Mouse (Mus musculus): ENCODE data around the gene Ntn5.
"Not testable (repeated sequence)": the region's sequence is repeated elsewhere in the genome, so short reads cannot be mapped to it uniquely, and the experiment has no call there.

Ntn5 gene

DNA sequence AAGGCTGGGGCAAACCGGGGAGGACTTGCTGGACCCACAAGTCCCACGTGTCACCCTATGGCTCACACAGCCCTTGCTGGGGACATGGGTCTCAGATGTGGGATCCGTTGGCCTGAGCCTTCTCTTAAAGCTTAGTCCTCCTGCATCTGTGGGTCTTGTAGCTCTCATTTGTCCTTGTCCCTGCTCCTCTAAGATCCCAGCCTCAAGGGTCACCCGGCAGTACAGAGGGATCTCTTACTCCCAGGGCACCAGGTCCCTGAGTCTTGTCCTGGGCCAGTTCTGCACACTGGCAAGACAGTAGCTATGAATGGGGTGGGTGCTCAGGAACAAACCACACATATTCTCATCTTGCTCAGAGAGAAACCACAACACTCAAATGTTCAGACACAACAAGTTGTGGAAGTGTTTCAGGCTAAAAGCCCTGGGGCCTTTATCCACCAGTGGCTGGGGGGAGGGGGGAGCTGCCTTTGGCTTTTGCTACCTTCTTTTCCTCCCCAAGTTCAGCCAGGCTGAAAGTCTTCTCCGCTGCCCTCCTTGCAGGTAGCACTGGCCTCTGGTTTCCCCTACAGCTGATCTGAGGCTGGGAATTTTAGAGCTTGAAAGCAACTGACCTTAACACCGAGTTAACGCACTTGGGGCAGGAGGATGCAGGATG is at the start of gene Ntn5:
Ntn5 (plus strand) TSS at position 627 of the 655 bp plus-strand sequence.
- DNase-seq (ENCODE audit: low spot score in 2 of 2), result no peak

DNA sequence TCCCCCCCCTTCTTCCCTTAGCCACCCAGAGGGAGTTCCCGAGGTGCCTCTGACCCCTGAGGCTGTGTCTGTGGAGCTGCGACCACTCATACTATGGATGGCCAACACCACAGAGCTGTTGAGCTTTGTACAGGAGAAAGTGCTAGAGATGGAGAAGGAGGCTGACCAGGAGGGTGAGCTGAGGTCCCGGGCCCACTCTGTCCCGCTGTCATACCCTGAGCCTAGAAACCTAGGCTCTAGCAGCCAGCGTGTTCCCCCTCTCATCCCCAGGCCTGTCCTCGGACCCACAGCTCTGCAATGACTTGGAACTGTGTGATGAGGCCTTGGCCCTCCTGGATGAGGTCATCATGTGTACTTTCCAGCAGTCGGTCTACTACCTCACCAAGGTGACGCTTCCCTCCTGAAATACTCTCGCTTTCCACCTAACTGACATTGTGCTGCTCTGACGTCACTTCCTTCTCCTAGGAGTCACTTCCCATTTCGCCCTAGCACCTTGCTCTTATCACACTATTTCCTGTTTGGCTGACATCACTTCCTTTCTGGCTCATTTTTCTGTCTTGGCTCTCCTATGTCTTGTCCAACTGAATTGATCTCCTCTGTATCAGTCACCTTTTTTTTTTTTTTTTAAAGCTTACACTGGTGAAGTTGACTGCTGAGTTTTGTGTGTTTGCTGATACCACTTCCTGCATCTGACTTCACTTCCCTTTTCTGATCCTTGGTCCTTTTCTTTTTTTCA is 48.7 kb upstream of the Ntn5 start:
- no peak for DNase-seq (ENCODE audit: low spot score in 2 of 2)

GRCm38 (mm10) chr7:45635711-45636688 is 47.8 kb upstream of the Ntn5 start:
- DNase-seq (ENCODE audit: low spot score in 2 of 2), result no peak

- DNase-seq (ENCODE audit: low spot score in 2 of 2), result no peak
These were observed 46.1 kb upstream of the Ntn5 start for GRCm38 (mm10) chr7:45637710-45638109.

GRCm38 (mm10) chr7:45638623-45639401 is 45.0 kb upstream of the Ntn5 start:
- DNase-seq (ENCODE audit: low spot score in 2 of 2), result peak; percentile 97 to 98

DNA sequence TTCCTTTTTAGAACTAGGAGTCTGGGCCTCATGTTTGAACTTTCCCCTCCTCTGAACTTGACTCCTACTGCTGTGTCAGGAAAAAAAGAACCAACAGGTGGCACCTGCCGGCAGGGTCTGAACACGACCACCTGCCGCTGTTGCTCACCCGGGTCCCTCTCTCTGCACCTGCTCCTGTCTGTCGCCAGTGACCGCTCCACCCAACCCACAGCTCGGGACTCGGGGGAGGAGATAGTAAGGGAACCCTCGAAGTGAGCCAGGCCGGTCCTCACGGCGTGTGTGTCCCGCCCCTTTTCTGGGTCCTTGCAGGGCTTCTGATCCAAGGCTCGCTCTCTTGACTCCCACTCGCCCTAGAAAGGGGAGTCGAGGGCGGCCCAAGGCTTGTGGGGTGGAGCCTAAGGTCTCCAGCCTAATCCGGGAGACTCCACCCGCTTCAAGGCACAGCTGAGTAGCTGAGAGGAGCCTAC is 44.2 kb upstream of the Ntn5 start, which contains the start of gene Mamstr:
Mamstr (plus strand) TSS at position 417 of the 467 bp plus-strand sequence.
- DNase-seq (ENCODE audit: low spot score in 2 of 2), result no peak

DNA sequence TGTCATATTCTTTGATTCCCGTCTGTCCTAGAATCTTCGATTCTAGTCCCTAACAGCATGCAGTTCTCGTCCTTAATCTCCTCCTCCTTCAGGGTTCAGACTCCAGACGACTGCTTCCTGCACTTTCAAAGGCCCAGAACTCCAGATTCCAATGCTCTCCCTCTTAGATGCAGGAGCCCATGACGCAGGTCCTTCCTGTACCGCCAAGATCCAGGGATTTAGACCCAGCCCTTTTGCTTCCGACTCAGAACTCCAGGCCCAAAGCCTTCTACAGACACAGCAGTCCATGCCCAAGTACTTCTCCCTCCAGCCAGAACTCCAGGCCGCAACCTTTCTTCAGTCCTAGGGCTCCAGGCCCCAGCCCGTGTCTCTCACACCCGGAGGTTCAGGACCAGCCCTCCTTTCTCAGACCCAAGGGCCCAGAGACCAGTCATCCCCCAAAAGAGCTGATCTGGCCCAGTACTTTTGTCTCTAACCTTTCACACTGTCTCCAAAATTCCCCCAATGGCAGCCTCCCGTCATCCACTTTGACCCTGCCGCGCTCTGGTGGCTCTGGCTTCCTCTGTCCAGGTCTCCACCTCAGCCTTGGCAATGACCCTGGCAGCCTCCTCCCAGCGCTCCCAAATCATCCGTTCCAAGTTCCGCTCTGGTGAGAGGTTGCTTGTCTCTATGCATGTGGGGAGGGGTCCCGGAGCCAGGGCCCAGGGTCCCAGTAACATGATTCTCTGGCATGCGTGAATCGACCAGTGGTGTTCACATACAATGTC is 43.4 kb upstream of the Ntn5 start:
- no peak for DNase-seq (ENCODE audit: low spot score in 2 of 2)

- DNase-seq (ENCODE audit: low spot score in 2 of 2), result no peak
These were observed 42.3 kb upstream of the Ntn5 start for GRCm38 (mm10) chr7:45641391-45642040.

GRCm38 (mm10) chr7:45642083-45642482 is 41.7 kb upstream of the Ntn5 start:
- no peak for DNase-seq (ENCODE audit: low spot score in 2 of 2)

DNA sequence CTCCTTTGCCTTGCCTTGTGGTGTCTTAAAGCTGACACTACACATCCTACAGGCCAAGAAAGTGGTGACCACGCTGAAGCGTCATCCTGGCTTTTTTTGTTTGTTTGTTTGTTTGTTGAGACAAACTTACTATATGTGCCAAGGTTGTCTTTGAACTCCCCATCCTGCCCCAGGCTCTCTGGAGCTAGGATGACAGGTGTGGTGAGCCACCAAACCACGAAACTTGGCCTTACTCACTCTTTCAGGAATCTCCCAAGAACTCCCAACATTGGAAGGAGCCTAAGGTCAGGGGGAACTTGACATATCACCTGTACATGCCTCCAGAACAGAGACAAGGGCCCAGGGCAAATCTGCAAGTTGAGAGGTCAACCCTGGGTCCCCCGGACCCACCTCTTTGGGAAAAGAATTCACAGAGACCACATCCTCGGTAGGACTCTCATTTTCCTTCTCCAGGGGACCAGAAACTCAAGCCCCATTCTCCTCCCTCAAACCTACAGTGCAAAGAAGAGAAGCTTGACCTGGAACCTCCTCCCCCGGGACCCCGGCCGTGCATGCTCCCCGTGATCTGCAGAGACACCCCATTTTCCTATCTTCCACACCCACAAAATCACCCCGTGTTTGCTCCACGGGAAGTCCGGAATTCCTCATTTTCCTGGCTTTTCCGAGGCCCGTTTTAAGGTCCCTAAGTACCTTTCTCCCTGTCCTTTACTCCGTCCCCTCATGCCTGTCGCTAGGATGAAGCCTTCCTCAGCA is 41.1 kb upstream of the Ntn5 start:
- no peak for DNase-seq (ENCODE audit: low spot score in 2 of 2)

GRCm38 (mm10) chr7:45643441-45644178 is 40.2 kb upstream of the Ntn5 start:
- DNase-seq (ENCODE audit: low spot score in 2 of 2), result peak; percentile 89 to 92

GRCm38 (mm10) chr7:45644183-45644582 is 39.6 kb upstream of the Ntn5 start:
- peak; percentile 48 to 73 for DNase-seq (ENCODE audit: low spot score in 2 of 2)

GRCm38 (mm10) chr7:45644872-45645590 is 38.8 kb upstream of the Ntn5 start:
- no peak for DNase-seq (ENCODE audit: low spot score in 2 of 2)

DNA sequence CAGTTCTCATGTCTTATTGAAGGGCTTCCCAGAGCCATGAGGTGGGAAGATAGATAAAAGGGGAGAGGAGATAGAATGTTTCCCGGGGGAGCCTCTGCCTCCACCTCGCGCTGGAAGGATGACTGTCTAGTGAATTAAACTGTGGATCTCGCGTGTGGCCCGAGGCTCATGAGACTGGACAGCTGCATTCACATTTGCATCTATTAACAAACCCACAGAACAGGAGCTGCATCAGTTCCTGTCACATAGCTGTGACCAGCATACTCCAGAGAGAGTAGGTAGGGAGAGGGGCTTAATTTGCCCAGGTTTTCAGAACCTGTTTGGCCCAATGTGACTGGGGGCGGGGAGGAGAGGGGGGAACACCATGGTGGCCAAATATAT is 38.2 kb upstream of the Ntn5 start:
- DNase-seq (ENCODE audit: low spot score in 2 of 2), result no peak

- no peak for DNase-seq (ENCODE audit: low spot score in 2 of 2)
These were observed 37.2 kb upstream of the Ntn5 start for GRCm38 (mm10) chr7:45646671-45647070.

DNA sequence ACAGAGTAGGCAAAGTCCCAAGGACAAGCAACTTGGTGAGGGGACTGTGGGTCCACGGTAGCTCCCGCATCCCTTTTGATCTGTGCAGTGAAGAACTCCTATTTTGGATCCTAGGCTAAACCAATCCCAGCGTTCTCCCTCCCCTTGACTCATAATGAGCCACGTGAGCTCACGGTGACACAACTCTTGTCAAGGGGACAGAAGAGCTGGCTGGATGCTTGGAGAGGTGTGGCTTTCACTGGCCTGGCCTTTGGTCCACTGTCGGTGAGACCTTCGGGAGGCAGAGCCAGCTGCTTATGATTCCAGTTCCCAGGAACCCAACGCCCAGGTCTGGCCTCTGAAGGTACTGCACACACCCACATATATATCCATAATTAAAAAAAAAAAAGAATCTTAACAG is 34.5 kb upstream of the Ntn5 start:
- no peak for DNase-seq (ENCODE audit: low spot score in 2 of 2)

DNA sequence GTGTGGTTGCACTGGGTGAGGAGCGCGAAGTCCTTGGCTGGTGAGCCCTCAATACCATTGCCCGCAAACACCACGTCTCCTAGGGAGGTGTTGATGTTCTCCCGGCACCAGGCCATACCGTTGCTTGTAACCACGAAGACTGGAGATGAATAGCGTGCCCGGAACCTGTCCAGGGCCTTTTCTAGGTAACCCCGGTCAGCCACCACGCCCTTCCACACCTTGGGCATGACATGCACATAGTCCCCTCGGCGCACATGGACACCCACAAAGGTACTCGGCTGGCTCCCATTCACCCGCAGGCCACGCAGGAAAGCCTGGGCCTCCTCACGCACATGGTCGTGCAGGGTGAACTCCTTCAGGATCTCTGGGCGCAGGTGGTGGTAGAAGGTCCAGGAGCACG is 33.3 kb upstream of the Ntn5 start:
- DNase-seq (ENCODE audit: low spot score in 2 of 2), result not testable (repeated sequence)
